ENCODE assay signal across 10 mouse cellular contexts in genomic region chr2:167274713-167275465, GRCm38 (mm10). TPM values are rescaled to one million over a fixed set of nuclear protein-coding genes. Genes with fewer than 3 reads are reported as not detected.
DNase-seq lines count a peak whose midpoint lies in the region.
"Had no signal": no experiment of that assay in that cellular context is flagged by ENCODE, and none has a peak within 500 bp of the region (broad histone marks: within the 10 kb centered on the region; RNA-seq: fewer than 3 reads in every experiment).

No protein-coding gene starts in this region.

- DNase-seq in frontal cortex, postnatal 10 days (ENCODE audit: low spot score in 2 of 2) = peak; percentile 1 to 4
- DNase-seq in frontal cortex, postnatal 36 days (ENCODE audit: low spot score in 2 of 2) = no peak
- DNase-seq in layer of hippocampus, adult 8-10 months (ENCODE audit: low spot score in 2 of 2) = peak; percentile 1
- no peak for DNase-seq in layer of hippocampus, adult 18-20 months (ENCODE audit: low spot score in 2 of 2)
- DNase-seq in thymus, postnatal 14 days = peak; percentile 1
- no peak for DNase-seq in thymus, postnatal 36 days
- DNase-seq in urinary bladder, postnatal 25 days (ENCODE audit: low spot score) = peak; percentile 1
- no peak for DNase-seq in embryo, embryonic 11 days
- DNase-seq: cerebellum, adult 9-11 months; thymus, adult 2 months had no signal

RNA-seq across cellular contexts. Expression of gene Ptgis, which starts 34.5 kb away (rescaled TPM):
- 1 to 10 TPM; 1.7 to 2.2 (median 1.7) TPM for total RNA-seq in layer of hippocampus, adult 8-10 months (2022)
- 1 to 10 TPM in 1 of 2 experiments, under 1 TPM in 1; 0.79 to 1.2 TPM for total RNA-seq in layer of hippocampus, adult 18-20 months (2021)

Comparison
In these comparisons a context has a peak if more than half of its experiments do, and no peak if none do; other contexts are left out.
1. DNase-seq: peak in frontal cortex, postnatal 10 days (2 of 2), layer of hippocampus, adult 8-10 months (2 of 2), thymus, postnatal 14 days (single experiment) and urinary bladder, postnatal 25 days (single experiment); none in frontal cortex, postnatal 36 days (0 of 2), layer of hippocampus, adult 18-20 months (0 of 2), thymus, postnatal 36 days (0 of 2) and embryo, embryonic 11 days (single experiment).